Mouse (Mus musculus): ENCODE results near the gene Tmem35b. TPM values are rescaled to one million over a fixed set of nuclear protein-coding genes. Genes with fewer than 3 reads are reported as not detected.
"Not testable (repeated sequence)": the region's sequence is repeated elsewhere in the genome, so short reads cannot be mapped to it uniquely, and the experiment has no call there.

Tmem35b gene
- 1 to 10 TPM in 1 of 2 experiments, under 1 TPM in 1; 0.77 to 1.2 TPM for total RNA-seq (2021)
- long read RNA-seq, experiment 1, partial matches to known transcripts: 0 of 1 reads
- long read RNA-seq, experiment 1, other reads (novel, unspliced or antisense): 0 of 1 reads
- long read RNA-seq, experiment 2, partial matches to known transcripts: 0 of 2 reads
- long read RNA-seq, experiment 2, other reads (novel, unspliced or antisense): 0 of 2 reads

DNA sequence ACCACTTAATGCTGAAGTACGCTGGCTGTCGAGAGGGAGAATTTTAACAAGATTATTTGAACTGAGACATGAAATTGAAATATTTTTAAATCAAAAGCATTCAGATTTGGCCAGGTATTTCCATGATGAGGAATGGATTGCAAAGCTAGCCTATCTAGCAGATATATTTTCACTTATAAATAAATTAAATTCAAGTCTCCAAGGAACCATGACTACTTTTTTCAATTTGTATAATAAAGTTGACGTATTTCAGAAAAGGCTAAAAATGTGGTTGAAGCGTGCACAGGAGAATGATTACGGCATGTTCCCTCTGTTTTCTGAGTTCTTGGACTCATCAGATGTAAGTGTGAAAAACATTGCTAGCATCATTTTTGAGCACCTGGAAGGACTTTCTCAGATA lies at the start of gene Tmem35b:
TSS of gene Tmem35b (plus strand) at position 301 of the 400 bp plus-strand sequence.
- intact Hi-C loops (cut with DNase I): no loop called here

GRCm38 (mm10) chr4:127074915-127075314 lies 48.6 kb upstream of the Tmem35b start:
- intact Hi-C loops (cut with DNase I): no loop called here
- no peak for DNase-seq

More for the DNA sequence above, at the start of gene Tmem35b:
- no peak for DNase-seq

- intact Hi-C loops (cut with DNase I): no loop called here
Observed at GRCm38 (mm10) chr4:127076875-127077548, 46.5 kb upstream of the Tmem35b start, which contains the start of gene Zmym6. TSS of gene Zmym6 (plus strand) at chr4:127077383.

GRCm38 (mm10) chr4:127080806-127081205 lies 42.7 kb upstream of the Tmem35b start:
- intact Hi-C loops (cut with DNase I): no loop called here
- DNase-seq: no peak

More at GRCm38 (mm10) chr4:127076875-127077548, 46.5 kb upstream of the Tmem35b start, which contains the start of gene Zmym6:
- DNase-seq: peak; percentile 89 to 90

DNA sequence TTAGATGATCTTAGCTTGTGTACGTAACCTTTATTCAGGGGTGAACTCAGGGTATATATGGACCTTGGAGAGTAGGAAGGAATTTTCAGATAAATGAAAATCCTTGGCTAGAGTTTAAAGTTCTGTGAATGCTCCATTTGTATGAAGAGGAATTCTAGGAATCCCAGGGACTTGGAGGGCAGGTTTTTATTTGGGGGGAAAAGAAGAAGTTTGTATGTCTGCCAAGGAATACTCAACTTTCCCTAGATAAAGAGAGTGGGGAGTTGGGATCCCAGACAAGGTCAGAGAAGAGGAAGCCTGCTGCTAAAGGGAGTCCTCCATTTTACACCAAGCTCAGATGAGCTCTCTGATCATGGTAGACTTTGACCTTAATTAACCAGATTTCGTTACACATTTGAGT lies 40.4 kb upstream of the Tmem35b start:
- no peak for DNase-seq
- intact Hi-C loops (cut with DNase I): no loop called here

- no peak for DNase-seq
- intact Hi-C loops (cut with DNase I): no loop called here
Observed at GRCm38 (mm10) chr4:127085761-127086160, 37.7 kb upstream of the Tmem35b start.

- no peak for DNase-seq
- intact Hi-C loops (cut with DNase I): no loop called here
Observed at GRCm38 (mm10) chr4:127091188-127091587, 32.3 kb upstream of the Tmem35b start.

DNA sequence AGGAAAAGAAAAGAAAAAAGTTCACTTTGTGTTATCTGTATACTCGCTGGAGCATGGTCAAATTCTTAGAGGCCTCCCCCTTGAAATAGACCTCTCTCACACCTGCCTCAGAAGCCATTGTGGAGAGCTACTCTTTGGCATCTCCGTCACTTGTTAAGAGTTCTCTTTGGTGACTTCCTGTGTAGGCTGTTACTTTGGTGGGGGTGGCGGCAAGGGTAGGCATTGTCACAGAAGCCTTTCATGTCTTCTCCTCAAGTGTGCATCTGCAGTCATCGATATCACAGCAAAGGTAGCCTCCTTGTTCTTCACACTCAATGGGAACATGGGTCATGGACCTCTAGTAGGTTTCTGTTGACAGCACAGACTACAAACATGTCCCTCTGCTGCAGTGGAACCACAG lies 28.4 kb upstream of the Tmem35b start:
- no peak for DNase-seq
- intact Hi-C loops (cut with DNase I): no loop called here

DNA sequence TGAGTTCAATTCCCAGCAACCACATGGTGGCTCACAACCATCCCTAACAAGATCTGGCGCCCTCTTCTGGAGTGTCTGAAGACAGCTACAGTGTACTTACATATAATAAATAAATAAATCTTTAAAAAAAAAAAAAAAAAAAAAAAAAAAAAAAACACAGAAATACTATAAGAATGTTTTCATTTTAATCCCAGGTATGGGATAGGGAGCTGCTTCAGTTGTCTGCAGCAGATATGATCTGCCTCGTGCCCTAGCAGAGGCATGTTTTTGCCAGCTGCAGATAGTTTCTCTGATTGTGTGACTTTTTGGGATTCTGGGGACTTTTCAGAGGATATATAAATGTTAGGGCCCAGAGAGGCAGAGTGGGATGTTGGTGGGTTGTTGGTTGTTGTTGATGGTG lies 23.9 kb upstream of the Tmem35b start:
- DNase-seq: not testable (repeated sequence)

GRCm38 (mm10) chr4:127107566-127107965 lies 15.9 kb upstream of the Tmem35b start:
- no peak for DNase-seq
- intact Hi-C loops (cut with DNase I): no loop called here

More for the DNA sequence above, 23.9 kb upstream of the Tmem35b start:
- intact Hi-C loops (cut with DNase I): not testable (repeated sequence)

DNA sequence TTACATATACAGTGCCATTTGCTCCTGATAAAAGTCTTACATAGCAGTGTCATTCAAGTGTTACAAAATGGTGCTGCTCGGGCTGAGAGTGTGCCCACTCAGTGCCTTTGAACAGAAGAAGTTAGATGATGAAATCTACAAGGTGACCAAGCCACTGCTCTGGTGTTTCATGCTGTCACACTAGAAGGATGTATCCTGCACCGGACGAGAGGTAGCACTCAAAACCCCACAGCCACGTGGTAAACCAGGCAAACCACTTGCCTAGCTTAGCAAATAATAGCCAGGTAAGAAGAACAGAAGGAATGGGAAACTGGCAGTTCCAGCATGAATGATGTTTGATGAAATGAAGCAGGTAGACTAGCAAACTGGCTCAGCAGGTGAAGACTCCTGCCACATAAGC lies 12.9 kb upstream of the Tmem35b start:
- intact Hi-C loops (cut with DNase I): no loop called here
- no peak for DNase-seq

DNA sequence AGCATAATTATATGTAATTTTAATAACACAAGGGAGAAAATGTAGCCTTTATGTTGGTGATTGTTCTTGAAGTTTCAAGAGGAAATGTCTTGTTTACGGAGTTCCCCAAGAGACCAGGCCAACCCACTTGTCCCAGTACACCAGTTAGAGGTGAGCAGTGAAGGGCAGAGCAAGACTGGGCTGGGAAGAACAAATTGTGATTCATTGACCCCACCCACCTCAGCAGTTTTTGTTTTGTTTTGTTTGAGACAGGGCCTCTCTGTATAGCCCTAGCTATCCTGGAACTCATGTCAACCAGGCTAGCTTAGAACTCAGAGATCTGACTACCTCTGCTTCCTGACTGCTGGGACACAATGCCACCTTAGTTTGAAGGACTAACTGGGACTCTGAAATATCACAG lies 840 bp downstream of the Tmem35b start:
- intact Hi-C loops (cut with DNase I): no loop called here
- no peak for DNase-seq

DNA sequence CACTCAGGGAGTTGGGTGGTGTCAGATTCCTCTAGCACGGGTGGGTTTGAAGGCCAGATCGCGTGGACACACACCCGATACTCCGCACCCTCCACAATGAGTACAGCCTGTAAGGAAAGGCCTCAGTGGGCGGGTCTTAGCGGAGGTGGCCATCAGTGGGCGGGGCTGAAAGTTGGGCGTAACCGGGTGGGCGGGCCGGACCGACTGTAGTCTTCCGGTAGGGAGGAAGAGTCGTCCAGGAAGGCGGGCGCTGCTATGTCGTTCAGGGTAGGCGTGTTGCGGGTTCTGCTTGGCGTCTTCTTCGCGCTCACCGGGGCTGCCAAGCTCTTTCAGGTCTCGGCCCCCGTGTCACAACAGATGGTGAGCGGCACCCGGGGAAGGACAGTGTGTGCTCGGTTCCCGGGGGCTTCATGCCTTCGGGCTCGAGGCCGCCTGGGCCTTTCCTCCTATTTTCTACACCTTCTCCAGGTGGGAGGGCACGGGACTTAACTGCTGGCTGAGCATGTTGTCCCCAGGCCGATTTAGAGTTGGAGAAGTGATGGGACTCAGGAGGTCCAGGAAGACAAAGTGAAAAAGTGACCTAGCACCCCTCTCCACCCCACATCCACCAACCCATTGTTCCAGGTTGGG lies 2.5 kb downstream of the Tmem35b start:
- intact Hi-C loops (cut with DNase I): no loop called here
- DNase-seq: peak; percentile 66 to 82

DNA sequence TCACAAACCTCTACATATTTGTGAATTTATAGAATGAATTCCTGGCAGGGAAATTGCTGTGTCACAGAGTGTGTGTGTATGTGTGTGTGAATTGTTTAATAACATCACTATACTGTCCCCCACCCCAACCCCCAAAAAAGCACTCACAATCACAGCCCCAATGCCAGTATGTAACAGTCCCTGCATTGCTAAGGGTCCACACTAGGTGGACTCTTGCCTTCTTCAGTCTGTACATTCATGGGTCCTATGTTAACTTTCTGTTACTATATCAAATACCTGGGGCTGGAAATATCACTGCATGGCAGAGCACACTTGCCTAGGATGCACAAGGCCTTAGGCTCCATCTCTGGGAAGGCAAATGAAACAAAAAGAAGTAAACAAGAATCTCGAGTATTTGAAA lies 11.2 kb downstream of the Tmem35b start:
- no peak for DNase-seq
- intact Hi-C loops (cut with DNase I): no loop called here

- DNase-seq: no peak
- intact Hi-C loops (cut with DNase I): no loop called here
Observed at GRCm38 (mm10) chr4:127137591-127137990, 14.1 kb downstream of the Tmem35b start.

- no peak for DNase-seq
- intact Hi-C loops (cut with DNase I): no loop called here
Observed at GRCm38 (mm10) chr4:127138486-127138885, 15.0 kb downstream of the Tmem35b start.

- intact Hi-C loops (cut with DNase I): no loop called here
- DNase-seq: no peak
Observed at GRCm38 (mm10) chr4:127150031-127150430, 26.5 kb downstream of the Tmem35b start.

GRCm38 (mm10) chr4:127153345-127153744 lies 29.9 kb downstream of the Tmem35b start:
- intact Hi-C loops (cut with DNase I): no loop called here

DNA sequence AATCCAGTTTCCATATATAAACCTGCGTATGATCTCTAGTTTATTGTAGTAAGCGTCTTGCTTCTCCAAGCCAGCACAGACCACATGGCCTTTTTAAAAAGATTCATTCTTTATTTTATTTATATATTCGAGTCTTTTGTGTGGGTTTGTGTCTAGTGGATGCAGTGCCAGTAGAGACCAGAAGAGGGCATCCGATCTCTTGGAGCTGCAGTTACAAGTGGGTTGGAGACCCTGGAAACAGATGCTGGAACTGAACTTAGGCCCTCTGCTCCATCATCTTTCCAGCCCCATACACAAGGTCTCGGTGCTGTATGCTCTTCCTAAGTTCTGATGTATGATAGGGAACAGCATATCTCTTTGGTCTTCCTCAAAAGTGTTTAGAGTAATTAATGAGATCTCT lies 32.3 kb downstream of the Tmem35b start:
- no peak for DNase-seq
- intact Hi-C loops (cut with DNase I): no loop called here

More at GRCm38 (mm10) chr4:127153345-127153744, 29.9 kb downstream of the Tmem35b start:
- no peak for DNase-seq

DNA sequence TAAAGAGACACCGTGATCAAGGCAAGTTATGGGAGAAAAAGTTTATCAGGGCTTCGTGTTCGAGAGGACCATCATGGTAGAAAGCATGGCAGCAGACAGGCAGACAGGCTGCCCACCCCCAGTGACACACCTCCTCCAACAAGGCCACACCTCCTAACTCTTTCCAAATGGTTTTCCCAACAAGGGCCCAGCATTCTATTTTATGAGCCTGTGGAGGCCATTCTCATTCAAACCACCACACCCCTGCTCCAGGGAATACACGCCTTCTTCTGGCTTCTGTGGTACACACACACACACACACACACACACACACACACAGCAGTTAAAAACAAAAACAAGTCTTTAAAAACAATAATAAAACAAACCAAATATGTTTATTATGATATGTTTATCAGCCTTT lies 34.3 kb downstream of the Tmem35b start:
- no peak for DNase-seq
- intact Hi-C loops (cut with DNase I): no loop called here

- intact Hi-C loops (cut with DNase I): no loop called here
- no peak for DNase-seq
Observed at GRCm38 (mm10) chr4:127163926-127164325, 40.4 kb downstream of the Tmem35b start.

DNA sequence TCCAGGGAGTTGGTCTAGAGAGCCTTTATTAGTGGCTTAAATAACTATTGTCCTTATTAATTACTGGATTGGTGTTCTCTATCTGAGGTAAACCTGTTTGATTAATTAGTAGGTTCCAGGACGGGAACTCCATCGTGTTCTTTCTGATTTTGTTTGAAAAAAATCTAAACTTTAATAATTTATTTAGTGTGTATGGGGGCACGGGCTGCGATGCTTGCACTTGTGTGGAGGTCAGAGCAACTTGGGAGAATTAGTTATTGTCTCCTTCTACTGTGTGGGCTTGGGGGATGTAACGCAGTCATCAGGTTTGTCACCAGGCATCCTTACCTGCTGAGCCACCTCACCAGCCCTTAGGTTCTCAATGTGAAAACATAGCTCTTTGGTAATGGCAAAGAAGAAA lies 43.6 kb downstream of the Tmem35b start:
- DNase-seq: no peak
- intact Hi-C loops (cut with DNase I): no loop called here

Measured in gastrocnemius, postnatal 36 days (tissue).